Mouse (Mus musculus) kidney, embryonic 15.5 days (tissue): ENCODE results near the gene Brsk1. TPM values are rescaled to one million over a fixed set of nuclear protein-coding genes. Genes with fewer than 3 reads are reported as not detected.
A peak's percentile ranks its signal among the peaks of the same experiment; 100 is the strongest.

Experiments used
- ATAC-seq: fragments of 200-750 bp; cut with Nextera tagmentation; replicated peaks from 2 replicates; pipeline ENCODE4 v1.8.0; 2017; ENCODE audit warnings: moderate TSS enrichment; ENCODE audit not compliant: low FRiP score
- H3K27ac ChIP-seq: fragments of 300-500 bp; sonication (generic); 2 replicates; pipeline ENCODE4 v1.5.1; 2015; ENCODE audit warnings: mild to moderate bottlenecking, inconsistent platforms
- H3K27me3 ChIP-seq: fragments of 300-500 bp; sonication (generic); 2 replicates; pipeline ENCODE4 v1.6.1; 2015; ENCODE audit warnings: inconsistent platforms
- H3K36me3 ChIP-seq: fragments of 300-500 bp; sonication (generic); 2 replicates; pipeline ENCODE4 v1.6.1; 2015; ENCODE audit warnings: inconsistent platforms
- H3K4me1 ChIP-seq: fragments of 300-500 bp; sonication (generic); 2 replicates; pipeline ENCODE4 v1.6.1; 2015; ENCODE audit warnings: inconsistent platforms
- H3K4me2 ChIP-seq: fragments of 300-500 bp; sonication (generic); 2 replicates; pipeline ENCODE4 v1.6.1; 2015; ENCODE audit warnings: moderate library complexity, mild to moderate bottlenecking, inconsistent platforms
- H3K4me3 ChIP-seq: fragments of 300-500 bp; sonication (generic); replicated peaks from 2 replicates; pipeline ENCODE4 v1.5.1; 2015; ENCODE audit warnings: mild to moderate bottlenecking, inconsistent platforms
- H3K9ac ChIP-seq: fragments of 300-500 bp; sonication (generic); 2 replicates; pipeline ENCODE4 v1.6.1; 2015; ENCODE audit warnings: mild to moderate bottlenecking, inconsistent platforms
- H3K9me3 ChIP-seq: fragments of 300-500 bp; sonication (generic); replicated peaks from 2 replicates; pipeline ENCODE4 v1.6.1; 2016; ENCODE audit warnings: inconsistent platforms
- WGBS: fragments of 180-500 bp; shearing (Covaris S2); methylation state at CpG from one replicate; pipeline ENCODE4 v1.1.7; 2015; ENCODE audit warnings: mixed read lengths; 5-methylcytosine and 5-hydroxymethylcytosine counted together
- polyA plus RNA-seq: library from polyadenylated mRNA; unstranded; fragments of >200 nt; fragmentation: Nextera tagmentation; extraction: Ambion mirVana; gene quantifications from 2 replicates; pipeline ENCODE4 v1.2.1, GENCODE M21; 2015

Gene Brsk1
- polyA plus RNA-seq, 1 experiment from 2014 or later: 1.6 TPM

GRCm38 (mm10) chr7:4655916-4656315 is 34.5 kb upstream of the Brsk1 start:
- 76% methylated on average over 1 of the region's 1 CpGs for WGBS
- Histone ChIP-seq H3K27ac (no peak overlapping the region), H3K4me2 (no peak overlapping the region), H3K4me3 (no peak overlapping the region), H3K27me3 (no peaks in the 10 kb centered on the region), H3K9me3 (no peaks in the 10 kb centered on the region), H3K4me1 (peaks cover 55% of the 10 kb centered on the region), H3K36me3 (peaks cover 16% of the 10 kb centered on the region), H3K9ac (no peak overlapping the region)
- ATAC-seq: no peak

- ATAC-seq: no peak
- Histone ChIP-seq H3K27ac (no peak overlapping the region), H3K27me3 (no peaks in the 10 kb centered on the region), H3K4me3 (peak overlapping the region; percentile 76), H3K36me3 (peaks cover 15% of the 10 kb centered on the region), H3K4me2 (peak overlapping the region; percentile 87), H3K9me3 (no peaks in the 10 kb centered on the region), H3K9ac (0 out of 2 replicates have a peak overlapping the region, but pooled peaks have one; percentile 7), H3K4me1 (peaks cover 55% of the 10 kb centered on the region)
- 61% methylated on average over 1 of the region's 1 CpGs for WGBS
These were observed 33.6 kb upstream of the Brsk1 start for GRCm38 (mm10) chr7:4656818-4657217.

GRCm38 (mm10) chr7:4657521-4658127 is 32.8 kb upstream of the Brsk1 start:
- H3K27ac ChIP-seq: peak overlapping the region; percentile 95
- 31% methylated on average over 9 of the region's 9 CpGs for WGBS
- ATAC-seq: no peak

GRCm38 (mm10) chr7:4658128-4658907 is 32.1 kb upstream of the Brsk1 start:
- 0% methylated on average over 69 of the region's 78 CpGs for WGBS
- ATAC-seq: peak; percentile 77
- peak overlapping the region; percentile 95 for H3K27ac ChIP-seq
- no peaks in the 10 kb centered on the region for H3K9me3 ChIP-seq
- peaks cover 12% of the 10 kb centered on the region for H3K36me3 ChIP-seq
- peak overlapping the region; percentile 87 for H3K4me2 ChIP-seq
- H3K4me1 ChIP-seq: peaks cover 51% of the 10 kb centered on the region
- no peaks in the 10 kb centered on the region for H3K27me3 ChIP-seq
- H3K4me3 ChIP-seq: peak overlapping the region; percentile 76
- H3K9ac ChIP-seq: peak overlapping the region; percentile 96

More at GRCm38 (mm10) chr7:4657521-4658127, 32.8 kb upstream of the Brsk1 start:
- H3K9me3 ChIP-seq: no peaks in the 10 kb centered on the region
- peak overlapping the region; percentile 76 for H3K4me3 ChIP-seq
- no peaks in the 10 kb centered on the region for H3K27me3 ChIP-seq
- peak overlapping the region; percentile 96 for H3K9ac ChIP-seq
- H3K4me1 ChIP-seq: peaks cover 51% of the 10 kb centered on the region
- peaks cover 13% of the 10 kb centered on the region for H3K36me3 ChIP-seq
- H3K4me2 ChIP-seq: peak overlapping the region; percentile 87

- Histone ChIP-seq H3K27ac (peak within 1 kb of the TSS; percentile 95), H3K36me3 (peaks cover 19% of the 10 kb centered on the region), H3K27me3 (no peaks in the 10 kb centered on the region), H3K4me2 (peak within 1 kb of the TSS; percentile 87), H3K9ac (peak within 1 kb of the TSS; percentile 96), H3K4me3 (peak within 1 kb of the TSS; percentile 76), H3K9me3 (no peaks in the 10 kb centered on the region), H3K4me1 (peaks cover 50% of the 10 kb centered on the region)
- WGBS: under 1% methylated on average over 54 of the region's 54 CpGs
- ATAC-seq: peak; percentile 98
These were observed 31.4 kb upstream of the Brsk1 start, which contains the start of gene Ppp6r1 for GRCm38 (mm10) chr7:4658912-4659551. Gene Ppp6r1, minus strand, starts transcription at chr7:4659019.

GRCm38 (mm10) chr7:4659911-4660443 is 30.4 kb upstream of the Brsk1 start:
- peak overlapping the region; percentile 87 for H3K4me2 ChIP-seq
- H3K27ac ChIP-seq: peak overlapping the region; percentile 95
- peak overlapping the region; percentile 76 for H3K4me3 ChIP-seq
- H3K27me3 ChIP-seq: no peaks in the 10 kb centered on the region
- peak overlapping the region; percentile 61; the same call in 1 of the 2 replicates for H3K9ac ChIP-seq
- ATAC-seq: no peak
- WGBS: 53% methylated on average over 3 of the region's 3 CpGs
- H3K36me3 ChIP-seq: peaks cover 26% of the 10 kb centered on the region
- no peaks in the 10 kb centered on the region for H3K9me3 ChIP-seq
- peaks cover 41% of the 10 kb centered on the region for H3K4me1 ChIP-seq

- Histone ChIP-seq H3K4me1 (peaks cover 9% of the 10 kb centered on the region), H3K4me3 (no peak overlapping the region), H3K36me3 (peaks cover 56% of the 10 kb centered on the region), H3K27me3 (no peaks in the 10 kb centered on the region), H3K9me3 (no peaks in the 10 kb centered on the region), H3K27ac (no peak overlapping the region), H3K4me2 (no peak overlapping the region), H3K9ac (no peak overlapping the region)
- ATAC-seq: no peak
- 72% methylated on average over 8 of the region's 8 CpGs for WGBS
These were observed 27.2 kb upstream of the Brsk1 start for GRCm38 (mm10) chr7:4663179-4663578.

GRCm38 (mm10) chr7:4663742-4664141 is 26.7 kb upstream of the Brsk1 start:
- Histone ChIP-seq H3K4me3 (no peak overlapping the region), H3K27ac (no peak overlapping the region), H3K4me1 (peaks cover 9% of the 10 kb centered on the region), H3K9me3 (no peaks in the 10 kb centered on the region), H3K36me3 (peaks cover 61% of the 10 kb centered on the region), H3K9ac (no peak overlapping the region), H3K27me3 (no peaks in the 10 kb centered on the region), H3K4me2 (no peak overlapping the region)
- 83% methylated on average over 2 of the region's 2 CpGs for WGBS
- ATAC-seq: no peak

- no peak for ATAC-seq
- no peaks in the 10 kb centered on the region for H3K4me1 ChIP-seq
- H3K36me3 ChIP-seq: peaks cover 84% of the 10 kb centered on the region
- 95% methylated on average over 5 of the region's 5 CpGs for WGBS
- H3K9me3 ChIP-seq: no peaks in the 10 kb centered on the region
- H3K4me2 ChIP-seq: no peak overlapping the region
- H3K27me3 ChIP-seq: no peaks in the 10 kb centered on the region
- H3K4me3 ChIP-seq: no peak overlapping the region
- H3K9ac ChIP-seq: no peak overlapping the region
- H3K27ac ChIP-seq: no peak overlapping the region
These were observed 23.5 kb upstream of the Brsk1 start for GRCm38 (mm10) chr7:4666871-4667270.

GRCm38 (mm10) chr7:4668506-4668905 is 21.9 kb upstream of the Brsk1 start:
- no peak overlapping the region for H3K4me2 ChIP-seq
- no peak overlapping the region for H3K9ac ChIP-seq
- no peaks in the 10 kb centered on the region for H3K27me3 ChIP-seq
- H3K9me3 ChIP-seq: no peaks in the 10 kb centered on the region
- no peaks in the 10 kb centered on the region for H3K4me1 ChIP-seq
- H3K27ac ChIP-seq: no peak overlapping the region
- H3K4me3 ChIP-seq: no peak overlapping the region
- ATAC-seq: no peak
- peaks cover 84% of the 10 kb centered on the region for H3K36me3 ChIP-seq
- 96% methylated on average over 8 of the region's 8 CpGs for WGBS

- ATAC-seq: no peak
- 92% methylated on average over 9 of the region's 9 CpGs for WGBS
- H3K4me3 ChIP-seq: no peak overlapping the region
- no peak overlapping the region for H3K27ac ChIP-seq
- H3K4me1 ChIP-seq: no peaks in the 10 kb centered on the region
- no peak overlapping the region for H3K4me2 ChIP-seq
- no peak overlapping the region for H3K9ac ChIP-seq
- H3K9me3 ChIP-seq: no peaks in the 10 kb centered on the region
- H3K27me3 ChIP-seq: no peaks in the 10 kb centered on the region
- H3K36me3 ChIP-seq: peaks cover 85% of the 10 kb centered on the region
These were observed 21.2 kb upstream of the Brsk1 start for GRCm38 (mm10) chr7:4669156-4669555.
